Mouse (Mus musculus) erythroblast, embryonic 14.5 days (primary cell): ENCODE data around the gene Gm10139. TPM values are rescaled to one million over a fixed set of nuclear protein-coding genes. Genes with fewer than 3 reads are reported as not detected.
"Not testable (repeated sequence)": the region's sequence is repeated elsewhere in the genome, so short reads cannot be mapped to it uniquely, and the experiment has no call there.

ENCODE experiments used
- H3K27me3 ChIP-seq: 2 replicates; pipeline ENCODE4 v1.6.1; 2012; ENCODE audit warnings: inconsistent platforms; ENCODE audit not compliant: control insufficient read depth
- H3K36me3 ChIP-seq: 2 replicates; pipeline ENCODE4 v1.6.1; 2012; ENCODE audit warnings: mild to moderate bottlenecking, inconsistent platforms; ENCODE audit not compliant: control insufficient read depth
- H3K4me1 ChIP-seq: 2 replicates; pipeline ENCODE4 v1.6.1; 2012; ENCODE audit warnings: inconsistent platforms; ENCODE audit not compliant: control insufficient read depth
- H3K4me3 ChIP-seq: replicated peaks from 2 replicates; pipeline ENCODE3; 2012; ENCODE audit warnings: moderate library complexity, mild to moderate bottlenecking, inconsistent platforms
- H3K9me3 ChIP-seq: 2 replicates; pipeline ENCODE4 v1.6.1; 2012; ENCODE audit warnings: low read length, inconsistent platforms, mixed read lengths; ENCODE audit not compliant: control insufficient read depth
- polyA plus RNA-seq: library from polyadenylated mRNA; stranded (reverse); fragments of >175 nt; gene quantifications from 2 replicates; pipeline ENCODE4 v1.2.3, GENCODE M21; 2012

Gm10139 gene
- not detected in 2 replicates for polyA plus RNA-seq

GRCm38 (mm10) chr13:65512378-65512777 lies at the start of gene Gm10139:
Gene Gm10139 (plus strand): TSS chr13:65512678.
- not testable (repeated sequence) for H3K4me3 ChIP-seq, H3K27me3 ChIP-seq, H3K4me1 ChIP-seq, H3K9me3 ChIP-seq, H3K36me3 ChIP-seq

- H3K9me3 ChIP-seq, H3K4me3 ChIP-seq, H3K36me3 ChIP-seq, H3K27me3 ChIP-seq, H3K4me1 ChIP-seq: not testable (repeated sequence)
Measured at GRCm38 (mm10) chr13:65557636-65558035, 45.2 kb downstream of the Gm10139 start.

Other genes starting within 250 kb of the Gm10139 start
- gene Zfp369, start 233.9 kb upstream of the Gm10139 start, polyA plus RNA-seq = 0.56 and 0.70 TPM in 2 replicates